Mouse (Mus musculus) gastrocnemius, postnatal 14 days (tissue): ENCODE measurements at regions not wholly inside any gene's neighbourhood (a gene's known extent, or its start where the extent isn't known, plus 50 kb on each side); places are given as distances from the start of the nearest gene placed in this dataset.

Experiments
- DNase-seq: peaks from one replicate; pipeline ENCODE4 v3.0.0; 2021; ENCODE audit warnings: mixed read lengths
- intact Hi-C: fragments of 180-260 bp; cut with DNase I; formaldehyde crosslinking; loops from one replicate; pipeline ENCODE4 v1.15.1; 2025; ENCODE audit warnings: low total_unique reads

GRCm38 (mm10) chr15:72283846-72284245, 1550.5 kb upstream of the Gm6569 start:
- DNase-seq = no peak
- intact Hi-C loops = no loop called here

- DNase-seq = no peak
- intact Hi-C loops = no loop called here
Measured at GRCm38 (mm10) chr15:72296648-72297047, 1537.7 kb upstream of the Gm6569 start.

GRCm38 (mm10) chr15:72312417-72312816, 1521.9 kb upstream of the Gm6569 start:
- intact Hi-C loops = no loop called here
- DNase-seq = no peak

GRCm38 (mm10) chr15:72321528-72321927, 1512.8 kb upstream of the Gm6569 start:
- DNase-seq = no peak
- intact Hi-C loops = no loop called here

- no peak for DNase-seq
- intact Hi-C loops = no loop called here
Measured at GRCm38 (mm10) chr15:72322127-72322526, 1512.2 kb upstream of the Gm6569 start.

GRCm38 (mm10) chr15:72323158-72323557, 1511.2 kb upstream of the Gm6569 start:
- DNase-seq = no peak
- intact Hi-C loops = no loop called here

GRCm38 (mm10) chr15:72331262-72331661, 1503.1 kb upstream of the Gm6569 start:
- DNase-seq = no peak
- intact Hi-C loops = no loop called here

- no peak for DNase-seq
- intact Hi-C loops = no loop called here
Measured at GRCm38 (mm10) chr15:72334497-72334896, 1499.9 kb upstream of the Gm6569 start.

GRCm38 (mm10) chr15:72339629-72340028, 1494.7 kb upstream of the Gm6569 start:
- DNase-seq = no peak
- intact Hi-C loops = no loop called here

GRCm38 (mm10) chr15:72341991-72342390, 1492.4 kb upstream of the Gm6569 start:
- no peak for DNase-seq
- intact Hi-C loops = no loop called here

- no peak for DNase-seq
- intact Hi-C loops = no loop called here
Measured at GRCm38 (mm10) chr15:72342504-72342903, 1491.9 kb upstream of the Gm6569 start.

GRCm38 (mm10) chr15:72343794-72344193, 1490.6 kb upstream of the Gm6569 start:
- intact Hi-C loops = no loop called here
- DNase-seq = no peak

GRCm38 (mm10) chr15:72353371-72353770, 1481.0 kb upstream of the Gm6569 start:
- intact Hi-C loops = no loop called here
- DNase-seq = no peak

GRCm38 (mm10) chr15:72355626-72356025, 1478.7 kb upstream of the Gm6569 start:
- intact Hi-C loops = no loop called here

GRCm38 (mm10) chr15:72359636-72360035, 1474.7 kb upstream of the Gm6569 start:
- intact Hi-C loops = no loop called here
- DNase-seq = no peak

More at GRCm38 (mm10) chr15:72355626-72356025, 1478.7 kb upstream of the Gm6569 start:
- DNase-seq = no peak

GRCm38 (mm10) chr15:72360049-72360448, 1474.3 kb upstream of the Gm6569 start:
- intact Hi-C loops = no loop called here
- no peak for DNase-seq

GRCm38 (mm10) chr15:72360463-72361030, 1473.8 kb upstream of the Gm6569 start:
- intact Hi-C loops = no loop called here
- DNase-seq = no peak

GRCm38 (mm10) chr15:72373041-72373440, 1461.3 kb upstream of the Gm6569 start:
- no peak for DNase-seq
- intact Hi-C loops = no loop called here

- intact Hi-C loops = no loop called here
- no peak for DNase-seq
Measured at GRCm38 (mm10) chr15:72377201-72377600, 1457.2 kb upstream of the Gm6569 start.

- DNase-seq = no peak
- intact Hi-C loops = no loop called here
Measured at GRCm38 (mm10) chr15:72379291-72379690, 1455.1 kb upstream of the Gm6569 start.

GRCm38 (mm10) chr15:72381164-72381563, 1453.2 kb upstream of the Gm6569 start:
- no peak for DNase-seq
- intact Hi-C loops = no loop called here

- intact Hi-C loops = no loop called here
- DNase-seq = no peak
Measured at GRCm38 (mm10) chr15:72381744-72382143, 1452.6 kb upstream of the Gm6569 start.
